Comparison of ENCODE assay signal across 8 mouse cellular contexts in genomic region chr11:102438212-102439092, GRCm38 (mm10). TPM values are rescaled to one million over a fixed set of nuclear protein-coding genes. Genes with fewer than 3 reads are reported as not detected.
A peak's percentile ranks its signal among the peaks of the same experiment; 100 is the strongest.
DNase-seq lines count a peak whose midpoint lies in the region; ATAC-seq lines count a peak whose summit lies in the region.

No protein-coding gene starts in this region.

- WGBS in forebrain, embryonic 15.5 days: 9% methylated on average over 77 of the region's 77 CpGs
- 10% methylated on average over 72 of the region's 77 CpGs for whole genome bisulfite sequencing in hindbrain, embryonic 11.5 days

- H3K27me3 ChIP-seq in forebrain, embryonic 15.5 days: no peaks in the 10 kb centered on the region
- peaks cover 4% of the 10 kb centered on the region for H3K27me3 ChIP-seq in hindbrain, embryonic 11.5 days (ENCODE audit: control insufficient read depth, insufficient read depth, low read length)

- peak overlapping the region; percentile 29; the same call in 1 of the 2 replicates for H3K9ac ChIP-seq in forebrain, embryonic 15.5 days (replicated peaks)
- peak overlapping the region; percentile 52 for H3K9ac ChIP-seq in hindbrain, embryonic 11.5 days (ENCODE audit: low read depth, low read length)

- no peaks in the 10 kb centered on the region for H3K9me3 ChIP-seq in forebrain, embryonic 15.5 days
- no peaks in the 10 kb centered on the region for H3K9me3 ChIP-seq in hindbrain, embryonic 11.5 days (ENCODE audit: control insufficient read depth, low read length)

- DNase-seq in R1 (ENCODE audit: low read depth, low spot score) (peak; percentile 83), MN1 (ENCODE audit: low spot score) (no peak)
- DNase-seq in c-Kit-positive CD71-positive TER-119-positive erythroid progenitor cells, embryonic 14.5 days (ENCODE audit: low spot score): peak; percentile 53
- peak; percentile 96 for DNase-seq in hindbrain, embryonic 11.5 days (ENCODE audit: low spot score)
- peak; percentile 60 to 75 for DNase-seq in left cerebral cortex, adult 8-10 months (ENCODE audit: low spot score in 2 of 2)
- DNase-seq in lung, postnatal 4 days: peak; percentile 87 to 91
- DNase-seq in right cerebral cortex, postnatal 25 days: peak; percentile 80

- peak overlapping the region; percentile 25 for H3K27ac ChIP-seq in forebrain, embryonic 15.5 days (replicated peaks)
- H3K27ac ChIP-seq in hindbrain, embryonic 11.5 days (ENCODE audit: low read depth, low read length): no peak overlapping the region

- H3K4me1 ChIP-seq in forebrain, embryonic 15.5 days: peaks cover 34% of the 10 kb centered on the region
- H3K4me1 ChIP-seq in hindbrain, embryonic 11.5 days (replicated peaks; ENCODE audit: control insufficient read depth, insufficient read depth, low read length): peaks cover 16% of the 10 kb centered on the region

- peak overlapping the region; percentile 27 for H3K4me3 ChIP-seq in forebrain, embryonic 15.5 days
- peak overlapping the region; percentile 25 for H3K4me3 ChIP-seq in hindbrain, embryonic 11.5 days (ENCODE audit: low read depth, low read length)

- peaks cover 74% of the 10 kb centered on the region for H3K36me3 ChIP-seq in forebrain, embryonic 15.5 days
- H3K36me3 ChIP-seq in hindbrain, embryonic 11.5 days (ENCODE audit: control insufficient read depth, insufficient read depth, low read length): peaks cover 6% of the 10 kb centered on the region; the same call in 1 of the 2 replicates

- peak; percentile 25 for ATAC-seq in forebrain, embryonic 15.5 days (replicated peaks)
- peak; percentile 41; the same call in 1 of the 2 replicates for ATAC-seq in hindbrain, embryonic 11.5 days (ENCODE audit: low FRiP score)

- peak overlapping the region; percentile 43 for H3K4me2 ChIP-seq in forebrain, embryonic 15.5 days (replicated peaks)
- H3K4me2 ChIP-seq in hindbrain, embryonic 11.5 days (replicated peaks; ENCODE audit: low read depth, low read length): peak overlapping the region; percentile 64

RNA-seq across cellular contexts. Expression of gene Grn, which starts 8.3 kb away (rescaled TPM):
- polyA plus RNA-seq in forebrain, embryonic 15.5 days (2015; fragmentation: Nextera tagmentation; extraction: Ambion mirVana): 61.8 and 62.0 TPM in 2 replicates
- 43.3 and 47.2 TPM in 2 replicates for polyA plus RNA-seq in hindbrain, embryonic 11.5 days (2014; fragmentation: Nextera tagmentation; extraction: Ambion mirVana)
- 100 to 1,000 TPM in 2 of 4 experiments, 10 to 100 TPM in 2; 51.6 to 142 (median 80.2) TPM for total RNA-seq in left cerebral cortex, adult 8-10 months (2022)

RNA-seq across cellular contexts. Expression of gene Fam171a2, which starts 9.0 kb away (rescaled TPM):
- polyA plus RNA-seq in forebrain, embryonic 15.5 days (2015; fragmentation: Nextera tagmentation; extraction: Ambion mirVana): 22.5 and 24.3 TPM in 2 replicates
- 10.7 and 11.7 TPM in 2 replicates for polyA plus RNA-seq in hindbrain, embryonic 11.5 days (2014; fragmentation: Nextera tagmentation; extraction: Ambion mirVana)
- total RNA-seq in left cerebral cortex, adult 8-10 months (2022): 100 to 1,000 TPM in 2 of 4 experiments, 10 to 100 TPM in 2; 88.3 to 104 (median 96.8) TPM

RNA-seq across cellular contexts. Expression of gene Slc25a39, which starts 30.7 kb away (rescaled TPM):
- 144 TPM in 2 replicates for polyA plus RNA-seq in forebrain, embryonic 15.5 days (2015; fragmentation: Nextera tagmentation; extraction: Ambion mirVana)
- 152 and 166 TPM in 2 replicates for polyA plus RNA-seq in hindbrain, embryonic 11.5 days (2014; fragmentation: Nextera tagmentation; extraction: Ambion mirVana)
- 10 to 100 TPM; 64.1 to 75.4 (median 68.9) TPM for total RNA-seq in left cerebral cortex, adult 8-10 months (2022)

RNA-seq across cellular contexts. Expression of gene Itga2b, which starts 31.5 kb away (rescaled TPM):
- polyA plus RNA-seq in forebrain, embryonic 15.5 days (2015; fragmentation: Nextera tagmentation; extraction: Ambion mirVana): 4.0 and 4.7 TPM in 2 replicates
- polyA plus RNA-seq in hindbrain, embryonic 11.5 days (2014; fragmentation: Nextera tagmentation; extraction: Ambion mirVana): 3.9 and 5.5 TPM in 2 replicates
- 1 to 10 TPM; 2.2 to 7.8 (median 3.2) TPM for total RNA-seq in left cerebral cortex, adult 8-10 months (2022)

RNA-seq across cellular contexts. Expression of gene Rundc3a, which starts 45.2 kb away (rescaled TPM):
- polyA plus RNA-seq in forebrain, embryonic 15.5 days (2015; fragmentation: Nextera tagmentation; extraction: Ambion mirVana): 149 and 150 TPM in 2 replicates
- 43.3 and 47.8 TPM in 2 replicates for polyA plus RNA-seq in hindbrain, embryonic 11.5 days (2014; fragmentation: Nextera tagmentation; extraction: Ambion mirVana)
- 100 to 1,000 TPM; 433 to 468 (median 439) TPM for total RNA-seq in left cerebral cortex, adult 8-10 months (2022)
